Mouse (Mus musculus) CD4-positive, CD25-positive, alpha-beta regulatory T cell, adult 2 months (primary cell): ENCODE measurements around the gene Ttc1.

Source experiments
- DNase-seq: peaks from one replicate; pipeline ENCODE4 v3.0.0-alpha.2; 2012; ENCODE audit warnings: low read depth, low spot score

The Ttc1 gene

GRCm38 (mm10) chr11:43747233-43748226 lies at the start of gene Ttc1:
Ttc1 (minus strand) TSS chr11:43748008.
- DNase-seq, result peak; percentile 99

GRCm38 (mm10) chr11:43795992-43796391 lies 48.2 kb upstream of the Ttc1 start:
- DNase-seq, result no peak

- no peak for DNase-seq
Observed at GRCm38 (mm10) chr11:43790446-43790845, 42.6 kb upstream of the Ttc1 start.

GRCm38 (mm10) chr11:43783772-43784171 lies 36.0 kb upstream of the Ttc1 start:
- peak; percentile 52 for DNase-seq

GRCm38 (mm10) chr11:43783106-43783505 lies 35.3 kb upstream of the Ttc1 start:
- DNase-seq, result no peak

- DNase-seq, result no peak
Observed at GRCm38 (mm10) chr11:43779551-43779950, 31.7 kb upstream of the Ttc1 start.

GRCm38 (mm10) chr11:43776324-43776694 lies 28.5 kb upstream of the Ttc1 start:
- DNase-seq, result no peak

- DNase-seq, result no peak
Observed at GRCm38 (mm10) chr11:43775469-43776323, 27.9 kb upstream of the Ttc1 start.

GRCm38 (mm10) chr11:43773725-43774124 lies 25.9 kb upstream of the Ttc1 start:
- DNase-seq, result no peak

GRCm38 (mm10) chr11:43770110-43770509 lies 22.3 kb upstream of the Ttc1 start:
- DNase-seq, result no peak

- no peak for DNase-seq
Observed at GRCm38 (mm10) chr11:43767749-43768148, 19.9 kb upstream of the Ttc1 start.

GRCm38 (mm10) chr11:43766922-43767648 lies 19.3 kb upstream of the Ttc1 start:
- DNase-seq, result peak; percentile 89

- DNase-seq, result no peak
Observed at GRCm38 (mm10) chr11:43758436-43758835, 10.6 kb upstream of the Ttc1 start.

GRCm38 (mm10) chr11:43755411-43755810 lies 7.6 kb upstream of the Ttc1 start:
- DNase-seq, result peak; percentile 34

GRCm38 (mm10) chr11:43754568-43754967 lies 6.8 kb upstream of the Ttc1 start:
- no peak for DNase-seq

- DNase-seq, result peak; percentile 29
Observed at GRCm38 (mm10) chr11:43751542-43751941, 3.7 kb upstream of the Ttc1 start.

GRCm38 (mm10) chr11:43728737-43729301 lies 19.0 kb downstream of the Ttc1 start:
- peak; percentile 24 for DNase-seq

- no peak for DNase-seq
Observed at GRCm38 (mm10) chr11:43727796-43728195, 20.0 kb downstream of the Ttc1 start.

GRCm38 (mm10) chr11:43723411-43723810 lies 24.4 kb downstream of the Ttc1 start:
- no peak for DNase-seq

GRCm38 (mm10) chr11:43712178-43712577 lies 35.6 kb downstream of the Ttc1 start:
- DNase-seq, result no peak

GRCm38 (mm10) chr11:43708409-43708808 lies 39.4 kb downstream of the Ttc1 start:
- no peak for DNase-seq
